Mouse (Mus musculus) midbrain, embryonic 14.5 days (tissue): ENCODE data around the gene Mitf. TPM values are rescaled to one million over a fixed set of nuclear protein-coding genes. Genes with fewer than 3 reads are reported as not detected.

Source experiments
- ATAC-seq: fragments of 200-750 bp; cut with Nextera tagmentation; 2 replicates; pipeline ENCODE4 v1.8.0; 2017; ENCODE audit warnings: moderate number of reproducible peaks, moderate library complexity; ENCODE audit not compliant: low FRiP score, low TSS enrichment
- DNase-seq: peaks from one replicate; pipeline ENCODE4 v3.0.0-alpha.2; 2015
- H3K27ac ChIP-seq: fragments of 300-500 bp; sonication (generic); replicated peaks from 2 replicates; pipeline ENCODE4 v1.5.1; 2014; ENCODE audit warnings: mild to moderate bottlenecking, low read depth, low read length, moderate library complexity
- H3K27me3 ChIP-seq: fragments of 300-500 bp; sonication (generic); 2 replicates; pipeline ENCODE4 v1.6.1; 2014; ENCODE audit warnings: low read length, control low read depth, mixed read lengths; ENCODE audit not compliant: control insufficient read depth, insufficient read depth
- H3K36me3 ChIP-seq: fragments of 300-500 bp; sonication (generic); 2 replicates; pipeline ENCODE4 v1.6.1; 2014; ENCODE audit warnings: low read length, control low read depth; ENCODE audit not compliant: control insufficient read depth, insufficient read depth
- H3K4me1 ChIP-seq: fragments of 300-500 bp; sonication (generic); 2 replicates; pipeline ENCODE4 v1.6.1; 2014; ENCODE audit warnings: mild to moderate bottlenecking, antibody characterized with exemption, low read length, control low read depth; ENCODE audit not compliant: control insufficient read depth, insufficient read depth
- H3K4me2 ChIP-seq: fragments of 300-500 bp; sonication (generic); 2 replicates; pipeline ENCODE4 v1.6.1; 2014; ENCODE audit warnings: mild to moderate bottlenecking, low read length, moderate library complexity
- H3K4me3 ChIP-seq: fragments of 300-500 bp; sonication (generic); replicated peaks from 2 replicates; pipeline ENCODE4 v1.5.1; 2014; ENCODE audit warnings: low read depth, low read length
- H3K9ac ChIP-seq: fragments of 300-500 bp; sonication (generic); replicated peaks from 2 replicates; pipeline ENCODE4 v1.6.1; 2014; ENCODE audit warnings: mild to moderate bottlenecking, low read length, moderate library complexity
- H3K9me3 ChIP-seq: fragments of 300-500 bp; sonication (generic); 2 replicates; pipeline ENCODE4 v1.6.1; 2016; ENCODE audit warnings: low read length, control low read depth, mixed read lengths; ENCODE audit not compliant: control insufficient read depth
- WGBS: fragments of 180-500 bp; shearing (Covaris S2); extraction: QIAGEN DNeasy Blood & Tissue Kit; methylation state at CpG from one replicate; pipeline ENCODE4 v1.1.7; 2014; 5-methylcytosine and 5-hydroxymethylcytosine counted together
- polyA plus RNA-seq: library from polyadenylated mRNA; unstranded; fragments of >200 nt; fragmentation: Nextera tagmentation; extraction: Ambion mirVana; gene quantifications from 2 replicates; pipeline ENCODE4 v1.2.1, GENCODE M21; 2014

The Mitf gene
- polyA plus RNA-seq, 1 experiment from 2014 or later = 0.74 TPM

DNA sequence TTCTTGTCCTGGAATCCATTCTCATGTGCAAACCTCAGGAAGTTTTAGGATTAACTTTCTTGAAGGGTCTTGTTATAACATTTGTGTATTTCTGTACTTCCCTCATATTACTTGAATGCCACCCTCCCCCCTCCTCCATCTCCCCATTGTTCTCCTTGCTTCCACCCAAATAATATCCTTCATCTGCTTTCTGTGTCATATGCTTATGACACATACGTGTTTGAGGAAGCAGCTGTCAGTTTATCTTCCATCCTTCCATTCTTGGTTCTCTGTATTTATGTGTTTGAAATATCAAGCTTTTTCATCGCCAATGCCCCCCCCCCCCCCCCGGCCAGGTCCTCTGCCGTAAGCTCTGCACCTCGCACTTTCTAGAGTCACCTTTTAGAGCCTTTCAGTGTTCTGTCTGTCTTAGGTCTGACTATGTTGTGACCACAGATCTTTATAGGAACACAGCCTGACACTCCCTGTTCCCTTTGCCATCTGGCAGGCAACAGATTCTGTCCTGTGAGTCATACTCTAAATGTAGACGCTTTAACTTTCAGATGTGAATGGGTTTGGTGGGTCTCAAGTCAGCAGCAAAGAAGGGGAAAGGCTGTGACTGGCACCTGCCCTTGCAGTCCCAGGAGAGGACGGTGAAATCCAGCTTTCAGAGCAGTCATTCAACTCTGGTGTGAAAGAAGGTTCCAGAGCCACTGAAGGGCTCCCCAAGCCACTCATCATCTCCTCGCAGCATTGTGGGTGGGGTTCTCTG lies 48.7 kb downstream of the Mitf start:
- ATAC-seq (no peak), DNase-seq (no peak)
- no peak overlapping the region for H3K4me2 ChIP-seq
- 89% methylated on average over 8 of the region's 8 CpGs for WGBS
- H3K9me3 ChIP-seq = no peaks in the 10 kb centered on the region
- H3K27ac ChIP-seq = no peak overlapping the region
- H3K4me1 ChIP-seq = no peaks in the 10 kb centered on the region
- H3K36me3 ChIP-seq = no peaks in the 10 kb centered on the region
- no peaks in the 10 kb centered on the region for H3K27me3 ChIP-seq
- H3K4me3 ChIP-seq = no peak overlapping the region
- no peak overlapping the region for H3K9ac ChIP-seq

- no peak overlapping the region for H3K9ac ChIP-seq
- H3K27me3 ChIP-seq = no peaks in the 10 kb centered on the region
- H3K4me1 ChIP-seq = no peaks in the 10 kb centered on the region
- DNase-seq (no peak), ATAC-seq (no peak)
- H3K4me3 ChIP-seq = no peak overlapping the region
- no peak overlapping the region for H3K4me2 ChIP-seq
- H3K36me3 ChIP-seq = no peaks in the 10 kb centered on the region
- no peak overlapping the region for H3K27ac ChIP-seq
- 88% methylated on average over 8 of the region's 8 CpGs for WGBS
- H3K9me3 ChIP-seq = no peaks in the 10 kb centered on the region
Observed at GRCm38 (mm10) chr6:97856502-97856901, 49.6 kb downstream of the Mitf start.

DNA sequence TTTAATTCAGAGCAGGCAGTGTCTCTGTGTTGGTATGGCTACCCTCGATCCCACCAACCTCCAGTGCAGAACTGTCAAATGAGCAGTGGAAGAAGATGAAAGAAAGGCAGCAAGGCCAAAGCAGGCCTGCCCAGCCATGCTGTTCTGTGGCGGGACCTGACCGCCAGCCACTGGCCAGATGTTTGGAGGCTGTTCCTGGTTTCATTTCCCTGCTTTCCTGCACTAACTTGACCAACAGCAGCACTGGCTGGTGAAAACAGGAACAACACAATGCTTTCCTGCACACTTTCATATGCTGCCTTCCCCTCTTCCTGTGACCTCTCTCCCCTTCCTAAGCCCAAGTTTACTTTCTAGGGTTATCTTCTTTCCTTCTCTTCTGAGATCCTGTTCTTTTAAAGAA lies 50.8 kb downstream of the Mitf start:
- Histone ChIP-seq H3K9ac (no peak overlapping the region), H3K27me3 (no peaks in the 10 kb centered on the region), H3K4me3 (no peak overlapping the region), H3K9me3 (no peaks in the 10 kb centered on the region), H3K4me2 (no peak overlapping the region), H3K36me3 (no peaks in the 10 kb centered on the region), H3K4me1 (no peaks in the 10 kb centered on the region), H3K27ac (no peak overlapping the region)
- WGBS = 74% methylated on average over 3 of the region's 3 CpGs
- DNase-seq (peak; percentile 3), ATAC-seq (no peak)

DNA sequence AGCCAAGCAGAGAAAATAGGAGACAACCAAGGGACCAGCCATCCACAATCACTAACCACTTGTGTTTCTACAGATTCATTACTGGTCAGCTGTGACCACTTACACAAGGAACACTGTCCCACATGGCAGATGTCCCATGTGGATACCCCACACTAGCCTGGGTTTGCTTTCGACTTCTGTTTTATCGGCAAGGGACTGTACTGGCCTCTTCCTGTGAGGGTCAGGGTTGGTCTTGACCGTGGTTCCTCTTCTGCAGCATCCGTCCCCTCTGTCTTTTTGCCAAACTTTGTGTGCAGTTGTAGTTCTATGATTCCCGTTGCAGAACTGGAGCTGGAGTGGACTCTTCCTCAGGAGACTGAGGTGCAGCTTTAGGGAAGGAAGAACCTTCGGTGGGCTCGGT lies 59.7 kb downstream of the Mitf start:
- Histone ChIP-seq H3K4me2 (no peak overlapping the region), H3K27ac (no peak overlapping the region), H3K4me3 (no peak overlapping the region), H3K9me3 (no peaks in the 10 kb centered on the region), H3K9ac (no peak overlapping the region), H3K27me3 (no peaks in the 10 kb centered on the region), H3K4me1 (no peaks in the 10 kb centered on the region), H3K36me3 (no peaks in the 10 kb centered on the region)
- ATAC-seq (no peak), DNase-seq (no peak)
- 93% methylated on average over 7 of the region's 7 CpGs for WGBS

- WGBS = 88% methylated on average over 1 of the region's 1 CpGs
- ATAC-seq = no peak
- no peak overlapping the region for H3K4me2 ChIP-seq
Observed at GRCm38 (mm10) chr6:97868005-97868404, 61.2 kb downstream of the Mitf start.

DNA sequence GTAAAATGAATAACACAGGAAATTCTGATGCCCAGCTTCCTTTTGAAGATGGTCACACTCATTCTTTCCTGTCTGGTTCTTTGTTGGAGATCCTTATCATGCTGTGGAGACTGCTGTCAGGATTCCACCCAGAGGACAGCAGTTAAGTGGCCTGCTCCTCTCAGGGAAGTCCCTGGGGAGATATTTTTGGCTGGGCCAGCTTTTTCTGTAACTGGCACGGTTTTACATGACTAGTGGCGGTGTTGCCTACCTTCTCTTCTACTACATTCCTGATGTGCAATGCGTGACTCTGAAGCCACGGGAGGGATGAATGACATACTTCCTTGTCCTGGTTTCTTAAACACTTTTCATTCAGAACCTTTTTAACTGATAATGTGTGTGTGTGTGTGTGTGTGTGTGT lies 63.1 kb downstream of the Mitf start:
- no peak overlapping the region for H3K9ac ChIP-seq
- no peaks in the 10 kb centered on the region for H3K27me3 ChIP-seq
- H3K4me1 ChIP-seq = no peaks in the 10 kb centered on the region
- H3K27ac ChIP-seq = no peak overlapping the region
- H3K9me3 ChIP-seq = no peaks in the 10 kb centered on the region
- H3K4me3 ChIP-seq = no peak overlapping the region
- H3K36me3 ChIP-seq = no peaks in the 10 kb centered on the region
- 76% methylated on average over 4 of the region's 4 CpGs for WGBS
- DNase-seq (no peak), ATAC-seq (no peak)
- H3K4me2 ChIP-seq = no peak overlapping the region

More at GRCm38 (mm10) chr6:97868005-97868404, 61.2 kb downstream of the Mitf start:
- no peak overlapping the region for H3K27ac ChIP-seq
- no peak overlapping the region for H3K4me3 ChIP-seq
- H3K9ac ChIP-seq = no peak overlapping the region
- no peak for DNase-seq
- no peaks in the 10 kb centered on the region for H3K36me3 ChIP-seq
- no peaks in the 10 kb centered on the region for H3K27me3 ChIP-seq
- no peaks in the 10 kb centered on the region for H3K4me1 ChIP-seq
- H3K9me3 ChIP-seq = no peaks in the 10 kb centered on the region

- Histone ChIP-seq H3K4me2 (no peak overlapping the region), H3K27me3 (no peaks in the 10 kb centered on the region), H3K36me3 (no peaks in the 10 kb centered on the region), H3K4me3 (no peak overlapping the region), H3K9ac (no peak overlapping the region), H3K27ac (no peak overlapping the region), H3K4me1 (no peaks in the 10 kb centered on the region), H3K9me3 (no peaks in the 10 kb centered on the region)
- no peak for ATAC-seq
- no peak for DNase-seq
- 91% methylated on average over 4 of the region's 4 CpGs for WGBS
Observed at GRCm38 (mm10) chr6:97871296-97872030, 64.6 kb downstream of the Mitf start.

GRCm38 (mm10) chr6:97873102-97873501 lies 66.2 kb downstream of the Mitf start:
- no peak overlapping the region for H3K27ac ChIP-seq
- no peak overlapping the region for H3K9ac ChIP-seq
- no peak overlapping the region for H3K4me3 ChIP-seq
- no peaks in the 10 kb centered on the region for H3K27me3 ChIP-seq
- DNase-seq (no peak), ATAC-seq (no peak)
- H3K36me3 ChIP-seq = no peaks in the 10 kb centered on the region
- no peaks in the 10 kb centered on the region for H3K9me3 ChIP-seq
- H3K4me1 ChIP-seq = no peaks in the 10 kb centered on the region
- H3K4me2 ChIP-seq = no peak overlapping the region
- WGBS = 89% methylated on average over 2 of the region's 2 CpGs

DNA sequence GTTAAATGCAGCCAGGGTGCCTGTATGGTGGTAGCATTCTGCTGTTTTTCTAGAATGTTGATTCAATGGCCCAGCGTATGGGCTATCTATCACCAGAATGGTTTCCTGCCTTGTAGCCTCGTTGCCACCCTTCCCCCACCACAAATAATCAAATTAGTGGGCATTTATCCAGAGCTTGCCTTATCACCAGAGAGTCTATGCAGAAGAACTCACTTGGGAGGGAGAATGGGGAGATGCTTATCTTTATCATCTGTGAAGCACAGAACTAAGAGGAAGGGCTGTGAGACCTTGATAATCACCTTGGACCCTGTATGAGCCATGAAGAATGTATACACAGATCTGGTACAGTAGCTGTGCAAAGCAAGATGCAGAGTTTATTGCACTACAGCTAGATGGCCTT lies 70.1 kb downstream of the Mitf start:
- no peaks in the 10 kb centered on the region for H3K4me1 ChIP-seq
- DNase-seq (no peak), ATAC-seq (no peak)
- no peaks in the 10 kb centered on the region for H3K36me3 ChIP-seq
- 72% methylated on average over 2 of the region's 2 CpGs for WGBS
- no peak overlapping the region for H3K9ac ChIP-seq
- H3K27ac ChIP-seq = no peak overlapping the region
- no peaks in the 10 kb centered on the region for H3K9me3 ChIP-seq
- H3K27me3 ChIP-seq = no peaks in the 10 kb centered on the region
- H3K4me3 ChIP-seq = no peak overlapping the region
- H3K4me2 ChIP-seq = no peak overlapping the region
